Mouse (Mus musculus): ENCODE results near the gene Wrap53. TPM values are rescaled to one million over a fixed set of nuclear protein-coding genes. Genes with fewer than 3 reads are reported as not detected.

Wrap53 gene
- polyA plus RNA-seq, 1 experiment, result 9.5 TPM

GRCm38 (mm10) chr11:69608525-69608924, 28.5 kb upstream of the Wrap53 start:
- Histone ChIP-seq H3K36me3 (ENCODE audit: control insufficient read depth, insufficient read depth, low read length) (no peaks in the 10 kb centered on the region), H3K27me3 (ENCODE audit: control insufficient read depth, insufficient read depth, low read length) (no peaks in the 10 kb centered on the region), H3K4me3 (ENCODE audit: control insufficient read depth, low read depth, low read length) (no peak overlapping the region), H3K27ac (ENCODE audit: control insufficient read depth, insufficient read depth, low read depth, low read length) (no peak overlapping the region), H3K4me1 (ENCODE audit: control insufficient read depth, insufficient read depth, low read length) (peaks cover 19% of the 10 kb centered on the region)
- TF ChIP-seq CTCF (IDR thresholded peaks at IDR 0.05; ENCODE audit: control insufficient read depth, insufficient read depth, insufficient replicate concordance, low read depth, low read length) (no peak), POLR2A (IDR thresholded peaks at IDR 0.05; ENCODE audit: control insufficient read depth, low read depth, low read length) (no peak)

- H3K27ac ChIP-seq (ENCODE audit: control insufficient read depth, insufficient read depth, low read depth, low read length), result no peak overlapping the region
- no peak overlapping the region for H3K4me3 ChIP-seq (ENCODE audit: control insufficient read depth, low read depth, low read length)
- no peaks in the 10 kb centered on the region for H3K36me3 ChIP-seq (ENCODE audit: control insufficient read depth, insufficient read depth, low read length)
- H3K4me1 ChIP-seq (ENCODE audit: control insufficient read depth, insufficient read depth, low read length), result peaks cover 15% of the 10 kb centered on the region
- no peaks in the 10 kb centered on the region for H3K27me3 ChIP-seq (ENCODE audit: control insufficient read depth, insufficient read depth, low read length)
- no peak for TF ChIP-seq POLR2A (IDR thresholded peaks at IDR 0.05; ENCODE audit: control insufficient read depth, low read depth, low read length)
- TF ChIP-seq CTCF (IDR thresholded peaks at IDR 0.05; ENCODE audit: control insufficient read depth, insufficient read depth, insufficient replicate concordance, low read depth, low read length), result no peak
Observed at GRCm38 (mm10) chr11:69606832-69607231, 26.8 kb upstream of the Wrap53 start.

- Histone ChIP-seq H3K4me3 (ENCODE audit: control insufficient read depth, low read depth, low read length) (no peak overlapping the region), H3K27ac (ENCODE audit: control insufficient read depth, insufficient read depth, low read depth, low read length) (no peak overlapping the region), H3K27me3 (ENCODE audit: control insufficient read depth, insufficient read depth, low read length) (no peaks in the 10 kb centered on the region), H3K4me1 (ENCODE audit: control insufficient read depth, insufficient read depth, low read length) (peaks cover 15% of the 10 kb centered on the region), H3K36me3 (ENCODE audit: control insufficient read depth, insufficient read depth, low read length) (no peaks in the 10 kb centered on the region)
- no peak for TF ChIP-seq CTCF (IDR thresholded peaks at IDR 0.05; ENCODE audit: control insufficient read depth, insufficient read depth, insufficient replicate concordance, low read depth, low read length)
- TF ChIP-seq POLR2A (IDR thresholded peaks at IDR 0.05; ENCODE audit: control insufficient read depth, low read depth, low read length), result no peak
Observed at GRCm38 (mm10) chr11:69606491-69606795, 26.4 kb upstream of the Wrap53 start.

GRCm38 (mm10) chr11:69605726-69606490, 25.9 kb upstream of the Wrap53 start, which contains the start of gene Atp1b2:
Gene Atp1b2 (minus strand): TSS chr11:69605942.
- H3K27ac ChIP-seq (ENCODE audit: control insufficient read depth, insufficient read depth, low read depth, low read length), result peak within 1 kb of the TSS; percentile 54
- no peaks in the 10 kb centered on the region for H3K27me3 ChIP-seq (ENCODE audit: control insufficient read depth, insufficient read depth, low read length)
- TF ChIP-seq CTCF (IDR thresholded peaks at IDR 0.05; ENCODE audit: control insufficient read depth, insufficient read depth, insufficient replicate concordance, low read depth, low read length) (no peak), POLR2A (IDR thresholded peaks at IDR 0.05; ENCODE audit: control insufficient read depth, low read depth, low read length) (peak; percentile 79)
- H3K36me3 ChIP-seq (ENCODE audit: control insufficient read depth, insufficient read depth, low read length), result no peaks in the 10 kb centered on the region
- peak within 1 kb of the TSS; percentile 77 for H3K4me3 ChIP-seq (ENCODE audit: control insufficient read depth, low read depth, low read length)
- peaks cover 15% of the 10 kb centered on the region for H3K4me1 ChIP-seq (ENCODE audit: control insufficient read depth, insufficient read depth, low read length)

GRCm38 (mm10) chr11:69604795-69605664, 25.0 kb upstream of the Wrap53 start:
- no peak for TF ChIP-seq CTCF (IDR thresholded peaks at IDR 0.05; ENCODE audit: control insufficient read depth, insufficient read depth, insufficient replicate concordance, low read depth, low read length)
- no peak for TF ChIP-seq POLR2A (IDR thresholded peaks at IDR 0.05; ENCODE audit: control insufficient read depth, low read depth, low read length)
- peaks cover 19% of the 10 kb centered on the region for H3K4me1 ChIP-seq (ENCODE audit: control insufficient read depth, insufficient read depth, low read length)
- H3K27me3 ChIP-seq (ENCODE audit: control insufficient read depth, insufficient read depth, low read length), result no peaks in the 10 kb centered on the region
- no peaks in the 10 kb centered on the region for H3K36me3 ChIP-seq (ENCODE audit: control insufficient read depth, insufficient read depth, low read length)
- peak overlapping the region; percentile 77 for H3K4me3 ChIP-seq (ENCODE audit: control insufficient read depth, low read depth, low read length)
- peak overlapping the region; percentile 54 for H3K27ac ChIP-seq (ENCODE audit: control insufficient read depth, insufficient read depth, low read depth, low read length)

GRCm38 (mm10) chr11:69604347-69604746, 24.3 kb upstream of the Wrap53 start:
- Histone ChIP-seq H3K27ac (ENCODE audit: control insufficient read depth, insufficient read depth, low read depth, low read length) (no peak overlapping the region), H3K4me3 (ENCODE audit: control insufficient read depth, low read depth, low read length) (no peak overlapping the region; the same call in 1 of the 2 replicates)

GRCm38 (mm10) chr11:69603516-69603915, 23.5 kb upstream of the Wrap53 start:
- Histone ChIP-seq H3K4me1 (ENCODE audit: control insufficient read depth, insufficient read depth, low read length) (peaks cover 20% of the 10 kb centered on the region), H3K27me3 (ENCODE audit: control insufficient read depth, insufficient read depth, low read length) (no peaks in the 10 kb centered on the region), H3K4me3 (ENCODE audit: control insufficient read depth, low read depth, low read length) (no peak overlapping the region), H3K36me3 (ENCODE audit: control insufficient read depth, insufficient read depth, low read length) (no peaks in the 10 kb centered on the region), H3K27ac (ENCODE audit: control insufficient read depth, insufficient read depth, low read depth, low read length) (no peak overlapping the region)
- TF ChIP-seq CTCF (IDR thresholded peaks at IDR 0.05; ENCODE audit: control insufficient read depth, insufficient read depth, insufficient replicate concordance, low read depth, low read length) (no peak), POLR2A (IDR thresholded peaks at IDR 0.05; ENCODE audit: control insufficient read depth, low read depth, low read length) (no peak)

More at GRCm38 (mm10) chr11:69604347-69604746, 24.3 kb upstream of the Wrap53 start:
- TF ChIP-seq CTCF (IDR thresholded peaks at IDR 0.05; ENCODE audit: control insufficient read depth, insufficient read depth, insufficient replicate concordance, low read depth, low read length) (no peak), POLR2A (IDR thresholded peaks at IDR 0.05; ENCODE audit: control insufficient read depth, low read depth, low read length) (no peak)
- H3K4me1 ChIP-seq (ENCODE audit: control insufficient read depth, insufficient read depth, low read length), result peaks cover 20% of the 10 kb centered on the region
- H3K27me3 ChIP-seq (ENCODE audit: control insufficient read depth, insufficient read depth, low read length), result no peaks in the 10 kb centered on the region
- no peaks in the 10 kb centered on the region for H3K36me3 ChIP-seq (ENCODE audit: control insufficient read depth, insufficient read depth, low read length)
